Mouse (Mus musculus) intestine, embryonic 14.5 days (tissue): ENCODE measurements around the gene Paqr7. TPM values are rescaled to one million over a fixed set of nuclear protein-coding genes. Genes with fewer than 3 reads are reported as not detected.

Experiments
- ATAC-seq: fragments of 200-750 bp; cut with Nextera tagmentation; replicated peaks from 2 replicates; pipeline ENCODE4 v1.8.0; 2017; ENCODE audit warnings: low read depth, moderate number of reproducible peaks, moderate TSS enrichment, moderate library complexity; ENCODE audit not compliant: low FRiP score, low TSS enrichment
- DNase-seq: peaks from one replicate; pipeline ENCODE4 v3.0.0-alpha.2; 2018; ENCODE audit warnings: low spot score
- H3K27ac ChIP-seq: fragments of 300-500 bp; sonication (generic); 2 replicates; pipeline ENCODE4 v1.5.1; 2014; ENCODE audit warnings: low read depth, mild to moderate bottlenecking, control low read depth
- H3K27me3 ChIP-seq: fragments of 300-500 bp; sonication (generic); replicated peaks from 2 replicates; pipeline ENCODE4 v1.6.1; 2014; ENCODE audit warnings: low read length, control low read depth; ENCODE audit not compliant: control insufficient read depth, insufficient read depth
- H3K36me3 ChIP-seq: fragments of 300-500 bp; sonication (generic); 2 replicates; pipeline ENCODE4 v1.6.1; 2014; ENCODE audit warnings: low read length, control low read depth; ENCODE audit not compliant: control insufficient read depth, insufficient read depth
- H3K4me1 ChIP-seq: fragments of 300-500 bp; sonication (generic); replicated peaks from 2 replicates; pipeline ENCODE4 v1.6.1; 2014; ENCODE audit warnings: low read length, control low read depth, mixed read lengths; ENCODE audit not compliant: control insufficient read depth, insufficient read depth
- H3K4me2 ChIP-seq: fragments of 300-500 bp; sonication (generic); 2 replicates; pipeline ENCODE4 v1.6.1; 2014; ENCODE audit warnings: low read length
- H3K4me3 ChIP-seq: fragments of 300-500 bp; sonication (generic); 2 replicates; pipeline ENCODE4 v1.5.1; 2014; ENCODE audit warnings: low read depth, low read length, control low read depth, mixed read lengths
- H3K9ac ChIP-seq: fragments of 300-500 bp; sonication (generic); 2 replicates; pipeline ENCODE4 v1.6.1; 2014; ENCODE audit warnings: mild to moderate bottlenecking, low read length
- H3K9me3 ChIP-seq: fragments of 300-500 bp; sonication (generic); 2 replicates; pipeline ENCODE4 v1.6.1; 2016; ENCODE audit warnings: low read length, control low read depth; ENCODE audit not compliant: control insufficient read depth
- WGBS: fragments of 180-500 bp; shearing (Covaris S2); extraction: QIAGEN DNeasy Blood & Tissue Kit; methylation state at CpG from one replicate; pipeline ENCODE4 v1.1.7; 2014; 5-methylcytosine and 5-hydroxymethylcytosine counted together
- microRNA-seq: library from miRNA; unstranded; fragments of <30 nt; microRNA quantifications from one replicate; pipeline ENCODE4, GENCODE M21; 2016
- polyA plus RNA-seq: library from polyadenylated mRNA; unstranded; fragments of >200 nt; fragmentation: Nextera tagmentation; extraction: Ambion mirVana; gene quantifications from 2 replicates; pipeline ENCODE4 v1.2.1, GENCODE M21; 2014

Gene Paqr7
- polyA plus RNA-seq, 1 experiment from 2014 or later: 2.1 TPM

DNA sequence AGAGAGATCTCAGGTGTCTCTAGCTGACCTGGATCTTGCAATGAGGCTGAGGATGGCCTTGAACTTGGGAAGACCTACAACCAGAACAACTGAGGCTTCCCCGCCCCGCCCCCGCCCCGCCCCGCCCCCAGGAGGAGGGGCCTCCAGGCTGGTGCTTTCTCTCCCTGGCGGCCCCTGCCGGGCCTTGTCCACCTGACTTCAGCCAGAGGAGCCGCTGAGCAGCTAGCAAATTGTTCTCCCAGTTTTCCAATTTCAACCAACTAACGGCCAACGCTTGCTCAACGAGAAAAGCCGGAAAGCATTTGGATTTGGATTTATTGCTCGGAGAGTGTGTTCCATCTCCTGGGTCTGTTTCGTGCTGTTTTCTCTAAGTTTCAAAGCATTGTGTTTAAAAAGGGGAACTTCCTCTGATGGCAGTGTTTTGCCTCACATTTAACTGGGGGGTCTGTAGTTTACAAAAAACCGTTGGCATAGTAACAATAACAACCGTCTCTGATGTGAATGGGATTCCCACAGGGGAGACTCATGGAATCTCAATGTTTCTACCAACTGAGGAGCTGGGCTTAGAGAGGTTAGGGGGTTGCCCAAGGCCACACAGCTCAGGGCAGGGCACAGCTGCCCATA lies 61.2 kb downstream of the Paqr7 start:
- 12% methylated on average over 16 of the region's 16 CpGs for WGBS
- H3K4me1 ChIP-seq: peaks cover 10% of the 10 kb centered on the region
- H3K4me3 ChIP-seq: no peak overlapping the region
- H3K36me3 ChIP-seq: no peaks in the 10 kb centered on the region
- no peak for DNase-seq
- H3K9me3 ChIP-seq: no peaks in the 10 kb centered on the region
- 0 out of 2 replicates have a peak overlapping the region, but pooled peaks have one; percentile 4 for H3K27ac ChIP-seq
- H3K9ac ChIP-seq: no peak overlapping the region
- no peak overlapping the region for H3K4me2 ChIP-seq
- ATAC-seq: no peak
- H3K27me3 ChIP-seq: no peaks in the 10 kb centered on the region

DNA sequence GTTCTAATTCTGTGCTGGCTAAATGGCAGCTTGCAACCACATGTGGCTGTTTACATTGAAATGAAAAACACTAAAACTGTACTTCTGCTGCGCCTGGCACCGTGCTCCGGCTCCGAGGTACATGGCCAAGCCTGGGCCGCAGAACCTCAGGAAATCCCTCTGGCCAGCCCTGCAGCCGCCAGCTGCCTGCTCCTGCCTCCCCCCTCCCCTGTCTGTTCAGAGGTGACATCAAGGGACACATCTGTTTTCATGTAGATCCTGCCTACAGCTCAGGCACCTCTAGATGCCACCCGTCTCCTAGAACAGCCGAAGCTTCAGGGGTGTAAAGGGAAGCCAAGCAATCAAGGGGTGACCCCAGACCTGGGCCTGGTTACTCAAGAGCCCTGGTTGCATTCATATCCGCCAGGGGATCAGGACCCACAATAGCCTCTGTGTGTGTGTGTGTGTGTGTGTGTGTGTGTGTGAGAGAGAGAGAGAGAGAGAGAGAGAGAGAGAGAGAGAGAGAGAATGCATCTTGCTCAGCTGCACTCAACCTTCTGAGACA lies 62.1 kb downstream of the Paqr7 start:
- whole genome bisulfite sequencing: 46% methylated on average over 9 of the region's 9 CpGs
- H3K27ac ChIP-seq: no peak overlapping the region
- H3K4me1 ChIP-seq: peaks cover 10% of the 10 kb centered on the region
- DNase-seq (no peak), ATAC-seq (no peak)
- no peak overlapping the region for H3K4me3 ChIP-seq
- no peak overlapping the region for H3K9ac ChIP-seq
- H3K4me2 ChIP-seq: no peak overlapping the region
- no peaks in the 10 kb centered on the region for H3K27me3 ChIP-seq
- H3K36me3 ChIP-seq: no peaks in the 10 kb centered on the region
- no peaks in the 10 kb centered on the region for H3K9me3 ChIP-seq

- 67% methylated on average over 7 of the region's 7 CpGs for WGBS
- no peak overlapping the region for H3K4me2 ChIP-seq
- DNase-seq: no peak
- no peaks in the 10 kb centered on the region for H3K9me3 ChIP-seq
- no peak overlapping the region for H3K4me3 ChIP-seq
- H3K9ac ChIP-seq: no peak overlapping the region
- no peak for ATAC-seq
- no peaks in the 10 kb centered on the region for H3K36me3 ChIP-seq
- no peak overlapping the region for H3K27ac ChIP-seq
- H3K4me1 ChIP-seq: peaks cover 10% of the 10 kb centered on the region
- H3K27me3 ChIP-seq: no peaks in the 10 kb centered on the region
Measured at GRCm38 (mm10) chr4:134559154-134559553, 62.7 kb downstream of the Paqr7 start.

Small RNA genes lying within 50 kb of the gene (microRNA-seq; reads per million reads assigned to microRNA genes)
- 0.85 reads per million, percentile 4 among the genes with 10 or more reads in this experiment for gene Gm23634

Other genes with a start within 250 kb of the Paqr7 start
- gene Gm30191, start 249.8 kb upstream of the Paqr7 start, polyA plus RNA-seq: not detected in 2 replicates
- gene Grrp1, start 242.6 kb upstream of the Paqr7 start, polyA plus RNA-seq: 3.8 and 4.5 TPM in 2 replicates
- 18.4 and 20.5 TPM in 2 replicates for gene Pdik1l, start 208.8 kb upstream of the Paqr7 start, polyA plus RNA-seq
- 0.09 TPM in 1 of 2 replicates, not detected in the other for gene Trim63, start 181.6 kb upstream of the Paqr7 start, polyA plus RNA-seq
- gene Slc30a2, start 153.5 kb upstream of the Paqr7 start, polyA plus RNA-seq: 0.19 and 0.26 TPM in 2 replicates
- 1.2 and 1.4 TPM in 2 replicates for gene Extl1, start 112.8 kb upstream of the Paqr7 start, polyA plus RNA-seq
- 28.4 and 32.5 TPM in 2 replicates for gene Pafah2, start 100.4 kb upstream of the Paqr7 start, polyA plus RNA-seq
- gene Stmn1, start 28.4 kb upstream of the Paqr7 start, polyA plus RNA-seq: 1,522 and 1,793 TPM in 2 replicates
- 7.8 and 8.2 TPM in 2 replicates for gene Aunip, start 14.3 kb downstream of the Paqr7 start, polyA plus RNA-seq
- gene Mtfr1l, start 38.7 kb downstream of the Paqr7 start, polyA plus RNA-seq: 109 and 117 TPM in 2 replicates
- 14.7 and 15.6 TPM in 2 replicates for gene Selenon, start 55.5 kb downstream of the Paqr7 start, polyA plus RNA-seq
- gene Man1c1, start 207.6 kb downstream of the Paqr7 start, polyA plus RNA-seq: 2.2 and 3.6 TPM in 2 replicates